Mouse (Mus musculus) CH12.LX (cell line): ENCODE measurements around the gene Pitpnm2.

Experiments used
- CHD2 ChIP-seq: IDR thresholded peaks from 2 replicates; pipeline ENCODE4 v1.6.1; 2011; ENCODE audit warnings: low read length, improper control_type of control experiment
- CTCF ChIP-seq, 2 experiments: IDR thresholded peaks in 1 of 2; conservative IDR thresholded peaks in 1 of 2; 2 replicates each; pipeline ENCODE4 v1.5.1; 2011 to 2012; ENCODE audit warnings: low read depth in 2 of 2, low read length in 2 of 2, improper control_type of control experiment in 1 of 2, inconsistent platforms in 1 of 2, mild to moderate bottlenecking in 1 of 2, moderate library complexity in 1 of 2
- E2F4 ChIP-seq: IDR thresholded peaks from 2 replicates; pipeline ENCODE4 v1.6.1; 2011; ENCODE audit warnings: low read depth, low read length, improper control_type of control experiment; ENCODE audit not compliant: insufficient replicate concordance
- IRF4 ChIP-seq: IDR thresholded peaks from 2 replicates; pipeline ENCODE4 v1.6.1; 2014; ENCODE audit warnings: low read depth, mild to moderate bottlenecking, inconsistent platforms, low read length, improper control_type of control experiment
- MAZ ChIP-seq: IDR thresholded peaks from 2 replicates; pipeline ENCODE4 v1.6.1; 2012; ENCODE audit warnings: low read depth, mild to moderate bottlenecking, inconsistent platforms, low read length, improper control_type of control experiment, moderate library complexity
- POLR2A ChIP-seq: IDR thresholded peaks from 2 replicates; pipeline ENCODE4 v1.6.1; 2011; ENCODE audit warnings: low read depth, mild to moderate bottlenecking, improper control_type of control experiment, low read length
- ZC3H11A ChIP-seq: IDR thresholded peaks from 2 replicates; pipeline ENCODE4 v1.6.1; 2012; ENCODE audit warnings: low read depth, mild to moderate bottlenecking, inconsistent platforms, low read length, improper control_type of control experiment

- TF ChIP-seq CTCF (conservative IDR thresholded peaks at IDR 0.05 in 1 of 2, IDR thresholded peaks at IDR 0.05 in 1 of 2; ENCODE audit: low read depth in 2 of 2, low read length in 2 of 2) (no peak), E2F4 (no peak), POLR2A (no peak), CHD2 (no peak), ZC3H11A (no peak), MAZ (no peak), IRF4 (no peak)
Observed at GRCm38 (mm10) chr5:124230461-124230860, 19.1 kb downstream of the Pitpnm2 start.
